Mouse (Mus musculus) gastrocnemius, postnatal 36 days (tissue): ENCODE results near the gene Mucl3. TPM values are rescaled to one million over a fixed set of nuclear protein-coding genes. Genes with fewer than 3 reads are reported as not detected.

ENCODE experiments used
- DNase-seq, 2 experiments: peaks; one replicate each; pipeline ENCODE4 v3.0.0; 2022
- intact Hi-C: fragments of 180-260 bp; cut with DNase I; formaldehyde crosslinking; loops from one replicate; pipeline ENCODE4 v1.15.1; 2025
- long read RNA-seq, 2 experiments: library from polyadenylated mRNA; stranded (forward); transcript quantifications; one replicate each; pipeline ENCODE4 v2.0.0; 2021
- total RNA-seq, 2 experiments: library from RNA; stranded (reverse); gene quantifications; 2 replicates each; pipeline ENCODE4 v1.2.3; 2021

Mucl3 gene
- total RNA-seq, result not detected
- long read RNA-seq, experiment 1, result 0 reads
- long read RNA-seq, experiment 2, result 0 reads

GRCm38 (mm10) chr17:35643609-35644236, at the start of gene Mucl3:
Mucl3 (minus strand) TSS chr17:35643695.
- intact Hi-C loops, result no loop called here
- no peak for DNase-seq

- intact Hi-C loops, result no loop called here
These were observed 48.9 kb upstream of the Mucl3 start for GRCm38 (mm10) chr17:35692368-35692767.

DNA sequence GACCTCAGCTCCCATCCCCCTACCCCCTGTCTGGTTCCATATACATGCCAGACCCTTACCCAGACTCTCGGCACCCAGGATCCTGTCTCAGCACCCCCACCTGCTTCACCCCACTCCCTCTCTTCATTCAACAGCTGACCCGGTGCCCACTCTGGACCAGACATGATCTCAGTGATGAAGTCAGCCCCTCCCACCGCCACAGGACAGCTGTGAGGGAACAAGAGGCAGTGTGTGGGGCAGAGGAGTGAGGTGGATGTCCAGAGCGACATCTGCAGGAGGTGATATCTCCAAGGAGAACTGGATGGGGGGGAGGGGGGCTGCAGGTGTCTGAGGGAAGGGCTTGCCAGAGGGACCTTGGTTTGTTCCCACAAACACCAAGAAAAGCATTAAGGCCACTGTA, 48.3 kb upstream of the Mucl3 start:
- intact Hi-C loops, result no loop called here

More at GRCm38 (mm10) chr17:35692368-35692767, 48.9 kb upstream of the Mucl3 start:
- no peak for DNase-seq

GRCm38 (mm10) chr17:35689936-35690645, 46.6 kb upstream of the Mucl3 start:
- intact Hi-C loops, result no loop called here

More for the DNA sequence above, 48.3 kb upstream of the Mucl3 start:
- no peak for DNase-seq

DNA sequence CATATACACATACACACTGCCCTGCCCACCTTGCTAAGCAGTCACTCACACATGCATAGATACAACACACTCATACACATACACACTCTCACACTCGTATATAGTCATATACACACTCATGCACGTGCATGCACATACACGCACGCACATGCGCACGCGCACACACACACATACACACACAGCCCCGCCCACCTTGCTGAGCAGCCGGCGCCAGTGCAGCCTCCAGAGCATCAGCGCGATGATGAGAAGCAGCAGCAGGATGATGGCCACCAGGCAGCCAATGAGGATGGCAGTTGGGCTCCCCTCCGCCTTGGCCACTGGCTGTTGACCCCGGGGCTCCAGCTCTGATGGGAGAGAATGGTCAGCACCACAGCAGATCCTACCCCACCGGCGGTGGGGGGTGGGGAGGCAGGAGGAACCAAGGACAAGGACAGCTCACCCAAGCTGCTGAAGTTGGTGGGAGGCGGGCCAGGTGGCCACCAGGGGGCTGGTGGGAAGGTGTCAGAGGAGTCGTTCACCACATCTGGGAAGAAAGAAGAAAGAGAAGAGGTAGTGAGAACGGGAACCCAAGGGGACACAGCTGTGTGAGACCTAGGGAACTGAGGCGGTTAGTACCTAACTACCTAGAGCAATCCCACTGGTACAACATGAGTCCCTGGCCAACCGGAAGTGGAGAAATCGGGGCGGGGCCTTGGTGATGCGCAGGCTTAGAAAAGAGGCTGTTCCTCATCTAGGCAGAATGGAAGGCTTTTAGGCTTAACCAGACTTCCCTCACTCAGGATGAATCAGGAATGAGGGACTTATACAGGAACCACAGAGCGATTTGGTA, 45.1 kb upstream of the Mucl3 start:
- DNase-seq, result no peak
- intact Hi-C loops, result no loop called here

More at GRCm38 (mm10) chr17:35689936-35690645, 46.6 kb upstream of the Mucl3 start:
- DNase-seq, result no peak

DNA sequence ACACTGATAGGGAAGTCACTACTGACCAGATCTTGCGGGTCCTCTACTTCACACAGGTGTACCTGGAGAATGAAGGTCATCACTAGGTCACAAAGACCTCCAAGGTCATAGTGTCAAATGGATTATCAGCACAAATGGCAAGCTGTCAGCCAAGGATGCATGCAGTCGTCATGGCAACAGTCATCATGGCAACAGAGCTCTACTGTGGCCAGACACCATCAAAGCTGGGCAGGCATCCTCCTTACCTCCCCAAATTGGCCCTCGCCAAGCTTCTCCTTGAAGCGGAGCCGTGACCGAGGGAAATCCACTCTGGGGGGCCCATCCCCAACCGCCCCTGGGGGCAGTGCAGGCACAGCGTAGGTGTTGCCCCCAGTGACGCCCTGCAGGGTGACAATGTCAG, 41.6 kb upstream of the Mucl3 start:
- no peak for DNase-seq
- intact Hi-C loops, result no loop called here

DNA sequence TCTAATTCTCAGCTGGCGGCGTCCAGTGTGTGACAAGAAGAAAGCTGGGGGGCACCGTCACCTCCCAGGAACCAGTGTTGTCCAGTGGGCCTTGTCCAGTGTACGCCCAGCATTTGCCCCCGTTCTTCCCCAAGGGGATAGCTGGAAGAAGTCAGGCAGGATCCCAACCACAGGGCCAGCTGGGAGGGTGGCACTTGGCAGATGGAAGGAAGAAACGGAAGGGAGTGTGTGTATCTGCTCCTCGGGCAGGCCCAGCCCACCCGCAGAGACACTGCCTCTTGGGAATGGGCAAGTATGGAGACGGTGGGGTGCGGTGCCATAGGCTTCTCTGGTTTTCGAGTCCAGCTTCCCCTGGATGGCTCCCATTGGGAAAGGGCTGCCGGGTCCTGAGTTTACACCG, 38.5 kb upstream of the Mucl3 start:
- DNase-seq, result no peak
- intact Hi-C loops, result no loop called here

DNA sequence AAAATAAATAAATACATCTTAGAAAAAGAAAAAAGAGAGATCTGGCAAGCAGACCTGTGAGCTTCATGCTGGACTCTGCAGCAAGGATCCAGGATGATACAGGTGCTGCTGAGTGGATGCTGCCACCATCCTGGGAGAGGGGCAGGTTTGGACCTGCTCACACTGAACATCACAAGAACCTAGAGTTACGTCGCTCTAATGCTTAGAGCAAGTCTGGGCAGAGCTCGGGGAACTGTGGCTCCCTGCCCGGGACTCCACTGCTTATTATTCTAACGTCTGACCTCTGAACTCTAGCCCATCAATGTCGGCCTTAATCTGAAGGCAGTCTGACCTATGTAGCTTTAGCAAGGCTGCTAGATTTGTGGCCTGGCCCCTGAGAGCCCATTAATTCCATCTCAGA, 37.1 kb upstream of the Mucl3 start:
- intact Hi-C loops, result no loop called here
- no peak for DNase-seq

GRCm38 (mm10) chr17:35673416-35674035, 30.0 kb upstream of the Mucl3 start, which contains the start of gene Gtf2h4:
Gtf2h4 (minus strand) TSS chr17:35673739.
- intact Hi-C loops, result no loop called here
- peak; percentile 63 to 82 for DNase-seq

- DNase-seq, result no peak
- intact Hi-C loops, result no loop called here
These were observed 29.0 kb upstream of the Mucl3 start for GRCm38 (mm10) chr17:35672527-35672926.

GRCm38 (mm10) chr17:35671846-35672245, 28.4 kb upstream of the Mucl3 start:
- DNase-seq, result no peak
- intact Hi-C loops, result no loop called here

DNA sequence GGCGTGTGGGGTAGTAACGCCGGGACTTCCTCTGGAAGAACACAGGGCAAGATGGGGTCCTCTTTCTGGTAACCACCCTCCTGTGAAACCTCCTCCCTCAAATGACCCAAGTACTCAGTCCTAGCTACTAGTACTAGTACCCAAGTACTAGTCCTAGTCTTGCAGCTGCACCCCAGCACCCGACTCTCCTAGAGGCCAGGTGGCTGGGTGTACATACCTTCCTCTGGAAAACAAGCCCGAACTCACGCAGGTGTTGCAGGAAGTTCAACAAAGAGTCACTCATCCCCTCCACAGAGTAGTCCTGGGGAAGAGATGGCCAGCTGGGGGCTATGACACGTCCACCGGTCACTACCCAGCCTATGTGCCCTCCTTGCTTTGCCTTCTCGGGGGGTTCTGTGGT, 26.2 kb upstream of the Mucl3 start:
- DNase-seq, result no peak
- intact Hi-C loops, result no loop called here

GRCm38 (mm10) chr17:35667334-35668065, 24.0 kb upstream of the Mucl3 start, which contains the start of gene Vars2:
Vars2 (minus strand) TSS chr17:35667592.
- intact Hi-C loops, result no loop called here
- peak; percentile 94 to 99 for DNase-seq

DNA sequence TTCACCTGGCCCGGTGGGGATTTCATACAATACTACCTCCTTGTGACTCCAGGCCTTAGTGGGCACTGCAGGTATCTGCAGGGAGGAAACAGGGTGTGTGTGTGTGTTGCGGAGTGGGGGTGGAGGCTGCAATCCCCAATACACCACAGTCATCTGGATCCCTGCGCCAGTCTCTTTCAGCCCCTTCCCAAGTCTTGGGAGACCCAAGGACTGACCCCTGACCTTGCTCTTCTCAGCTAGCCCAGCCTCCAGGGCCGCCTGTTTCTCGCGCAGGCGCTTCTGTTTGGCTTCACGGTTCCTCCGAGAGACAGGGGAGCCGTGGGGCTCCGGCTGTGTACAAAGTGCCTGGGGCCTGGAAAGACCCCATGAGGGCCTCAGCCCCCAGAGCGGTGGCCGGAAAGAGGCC, 23.4 kb upstream of the Mucl3 start:
- DNase-seq, result no peak
- intact Hi-C loops, result no loop called here

DNA sequence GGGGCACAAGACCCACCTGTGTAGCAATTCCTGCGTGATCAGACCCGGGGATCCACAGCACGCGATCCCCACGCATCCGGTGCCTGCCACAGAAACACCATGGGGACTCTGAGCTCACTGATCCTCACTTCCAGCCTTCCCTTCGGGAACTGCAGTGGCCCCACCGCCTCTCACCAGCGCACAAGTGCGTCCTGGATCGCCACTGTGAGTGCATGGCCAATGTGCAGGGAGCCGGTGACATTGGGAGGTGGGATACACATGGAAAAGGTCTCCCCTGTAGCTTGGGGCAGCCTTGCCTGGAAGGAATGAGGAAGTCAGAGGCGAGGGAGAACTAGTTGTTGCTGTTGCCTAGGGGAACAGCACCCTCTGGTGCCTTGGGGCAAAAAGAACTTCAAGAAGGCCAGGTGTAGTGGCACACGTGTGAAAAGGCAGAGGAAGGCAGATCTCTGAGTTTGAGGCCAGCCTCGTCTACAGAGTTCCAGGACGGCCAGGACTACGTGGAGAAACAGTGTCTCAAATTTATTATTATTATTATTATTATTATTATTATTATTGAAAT, 22.5 kb upstream of the Mucl3 start:
- DNase-seq, result no peak
- intact Hi-C loops, result no loop called here

DNA sequence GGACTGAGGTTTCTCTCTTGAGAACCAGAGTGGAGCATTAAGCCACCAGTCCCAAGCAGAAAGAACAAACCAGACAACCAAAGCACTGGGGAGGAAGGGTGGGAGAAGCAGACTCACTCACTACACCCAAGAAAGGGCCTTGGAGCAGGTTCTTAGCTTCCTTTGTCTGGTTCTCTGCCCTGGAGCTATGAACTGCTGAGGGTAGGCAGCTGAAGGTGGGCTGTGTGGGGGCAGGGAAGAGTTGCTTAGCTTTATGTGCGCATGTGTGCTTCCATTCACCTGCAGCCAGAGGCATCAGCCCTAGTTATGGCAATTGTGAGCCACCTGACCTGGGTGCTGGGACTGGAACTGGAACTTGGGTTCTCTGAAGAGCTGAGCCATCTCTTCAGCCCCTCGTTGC, 9.6 kb upstream of the Mucl3 start:
- DNase-seq, result no peak
- intact Hi-C loops, result no loop called here

DNA sequence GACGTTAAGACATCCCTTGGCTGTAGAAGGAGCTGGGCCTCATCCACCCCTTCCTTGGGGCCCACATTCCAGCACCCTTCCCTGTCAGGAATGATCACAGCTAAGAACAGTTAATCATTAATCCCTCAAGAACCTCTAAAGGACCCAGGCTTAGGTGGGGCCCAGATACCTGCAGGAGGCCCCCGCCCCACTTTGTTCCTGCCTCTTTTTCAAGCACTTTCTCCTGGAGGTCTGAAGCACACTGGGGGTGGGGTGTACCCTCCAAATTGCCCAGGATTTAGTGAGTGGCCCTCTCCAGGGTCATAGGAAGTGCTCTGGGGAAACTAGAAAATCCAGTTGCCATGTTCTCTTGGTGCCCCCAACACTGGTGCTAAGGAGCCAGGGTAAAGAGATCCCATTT, 5.9 kb upstream of the Mucl3 start:
- intact Hi-C loops, result no loop called here
- no peak for DNase-seq

GRCm38 (mm10) chr17:35639352-35639751, 4.1 kb downstream of the Mucl3 start:
- intact Hi-C loops, result loop anchor here (5.0 kb wide), 2 partner anchors 83 to 98 kb away; no protein-coding TSS in a partner anchor
- no peak for DNase-seq

DNA sequence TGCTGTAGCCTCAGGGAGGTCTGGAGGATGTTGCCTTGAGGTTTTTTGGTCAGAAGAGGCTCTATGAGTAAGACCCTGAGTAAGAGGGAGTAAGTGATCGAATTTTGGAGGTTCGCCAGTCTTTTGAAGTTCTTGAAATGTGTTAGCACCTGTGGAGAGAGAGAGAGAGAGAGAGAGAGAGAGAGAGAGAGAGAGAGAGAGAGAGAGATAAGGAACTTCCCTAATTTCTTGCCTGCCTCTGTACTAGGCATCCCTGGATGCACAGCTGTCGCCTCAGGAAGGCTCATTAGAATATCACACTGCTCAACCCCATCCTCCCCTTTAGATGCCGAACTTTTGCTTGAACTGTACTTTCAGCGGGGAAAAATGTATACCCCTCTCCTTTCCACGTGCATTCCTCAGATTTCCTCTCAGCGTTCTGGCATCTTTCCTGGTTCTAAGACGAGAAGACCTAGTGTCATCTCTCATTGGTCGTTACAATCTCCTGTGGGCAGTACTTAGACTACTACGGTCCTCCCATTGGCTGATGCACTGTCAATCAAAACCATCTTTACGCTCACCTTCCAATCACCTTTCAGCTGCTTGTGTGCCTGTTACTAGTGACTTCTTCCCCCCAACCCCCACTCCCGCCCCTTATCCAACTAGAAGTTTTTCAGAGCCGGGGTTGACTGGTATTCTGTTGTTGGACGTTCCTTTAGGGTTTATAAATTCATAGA, 4.9 kb downstream of the Mucl3 start:
- intact Hi-C loops, result loop anchor here (5.0 kb wide), 2 partner anchors 84 to 99 kb away; no protein-coding TSS in a partner anchor
- no peak for DNase-seq
